Mouse (Mus musculus) intestine, embryonic 16.5 days (tissue): Measurements from ENCODE around the gene Lsr. TPM values are rescaled to one million over a fixed set of nuclear protein-coding genes. Genes with fewer than 3 reads are reported as not detected.

Experiments
- ATAC-seq: fragments of 200-750 bp; cut with Nextera tagmentation; 2 replicates; pipeline ENCODE4 v1.8.0; 2017; ENCODE audit warnings: moderate TSS enrichment, moderate library complexity
- H3K27ac ChIP-seq: fragments of 300-500 bp; sonication (generic); 2 replicates; pipeline ENCODE4 v1.5.1; 2014; ENCODE audit warnings: mild to moderate bottlenecking, low read length
- H3K27me3 ChIP-seq: fragments of 300-500 bp; sonication (generic); replicated peaks from 2 replicates; pipeline ENCODE4 v1.6.1; 2014; ENCODE audit warnings: low read length, control low read depth, mixed read lengths; ENCODE audit not compliant: control insufficient read depth, insufficient read depth
- H3K36me3 ChIP-seq: fragments of 300-500 bp; sonication (generic); 2 replicates; pipeline ENCODE4 v1.6.1; 2014; ENCODE audit warnings: low read length, control low read depth; ENCODE audit not compliant: control insufficient read depth, insufficient read depth
- H3K4me1 ChIP-seq: fragments of 300-500 bp; sonication (generic); 2 replicates; pipeline ENCODE4 v1.6.1; 2014; ENCODE audit warnings: low read length, control low read depth, mixed read lengths; ENCODE audit not compliant: control insufficient read depth, insufficient read depth
- H3K4me2 ChIP-seq: fragments of 300-500 bp; sonication (generic); 2 replicates; pipeline ENCODE4 v1.6.1; 2014; ENCODE audit warnings: low read depth, low read length, control low read depth
- H3K4me3 ChIP-seq: fragments of 300-500 bp; sonication (generic); 2 replicates; pipeline ENCODE4 v1.5.1; 2014; ENCODE audit warnings: mild to moderate bottlenecking, low read length
- H3K9ac ChIP-seq: fragments of 300-500 bp; sonication (generic); 2 replicates; pipeline ENCODE4 v1.6.1; 2014; ENCODE audit warnings: low read depth, low read length
- H3K9me3 ChIP-seq: fragments of 300-500 bp; sonication (generic); 2 replicates; pipeline ENCODE4 v1.6.1; 2016; ENCODE audit warnings: low read length, control low read depth; ENCODE audit not compliant: control insufficient read depth
- WGBS: fragments of 180-500 bp; shearing (Covaris S2); extraction: QIAGEN DNeasy Blood & Tissue Kit; methylation state at CpG from one replicate; pipeline ENCODE4 v1.1.7; 2014; 5-methylcytosine and 5-hydroxymethylcytosine counted together
- polyA plus RNA-seq: library from polyadenylated mRNA; unstranded; fragments of >200 nt; fragmentation: Nextera tagmentation; extraction: Ambion mirVana; gene quantifications from 2 replicates; pipeline ENCODE4 v1.2.1, GENCODE M21; 2015

Gene Lsr
- polyA plus RNA-seq, 1 experiment from 2014 or later, result 164 TPM

- Histone ChIP-seq H3K36me3 (peaks cover 5% of the 10 kb centered on the region; the same call in 1 of the 2 replicates), H3K4me3 (no peak overlapping the region), H3K9me3 (no peaks in the 10 kb centered on the region), H3K4me2 (no peak overlapping the region), H3K4me1 (peaks cover 13% of the 10 kb centered on the region; the same call in 1 of the 2 replicates), H3K27ac (no peak overlapping the region), H3K9ac (no peak overlapping the region), H3K27me3 (peaks cover 5% of the 10 kb centered on the region)
- ATAC-seq, result no peak
- WGBS, result 74% methylated on average over 4 of the region's 4 CpGs
Observed at GRCm38 (mm10) chr7:30969174-30969573, 4.1 kb downstream of the Lsr start.

- WGBS, result 86% methylated on average over 8 of the region's 8 CpGs
- Histone ChIP-seq H3K4me3 (no peak overlapping the region), H3K4me2 (no peak overlapping the region), H3K4me1 (peaks cover 12% of the 10 kb centered on the region; the same call in 1 of the 2 replicates), H3K9me3 (no peaks in the 10 kb centered on the region), H3K36me3 (peaks cover 5% of the 10 kb centered on the region; the same call in 1 of the 2 replicates), H3K27me3 (peaks cover 5% of the 10 kb centered on the region), H3K27ac (no peak overlapping the region), H3K9ac (no peak overlapping the region)
- no peak for ATAC-seq
Observed at GRCm38 (mm10) chr7:30968611-30969010, 4.7 kb downstream of the Lsr start.

DNA sequence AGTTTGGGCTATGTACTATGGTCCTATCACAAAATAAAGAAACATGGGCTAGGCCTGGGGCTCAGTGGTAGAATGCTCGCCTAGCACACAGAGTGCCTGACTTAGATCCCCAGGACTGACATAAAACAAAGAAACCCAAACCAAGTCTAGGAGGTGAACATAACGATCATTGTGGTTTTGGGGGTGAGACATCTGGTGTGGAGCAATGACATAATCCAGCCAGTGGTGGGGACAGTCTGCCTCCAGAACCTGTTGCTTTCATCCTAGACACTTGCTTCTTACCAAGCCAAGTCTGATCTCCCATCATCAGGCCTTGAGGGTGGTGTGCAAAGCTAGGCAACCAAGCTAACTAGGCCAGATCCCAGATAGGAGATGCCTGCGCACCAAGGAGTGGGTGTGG lies 6.6 kb downstream of the Lsr start:
- Histone ChIP-seq H3K4me3 (no peak overlapping the region), H3K27ac (no peak overlapping the region), H3K4me2 (no peak overlapping the region), H3K9ac (peak overlapping the region; percentile 8; the same call in 1 of the 2 replicates), H3K36me3 (peaks cover 8% of the 10 kb centered on the region; the same call in 1 of the 2 replicates), H3K4me1 (peaks cover 3% of the 10 kb centered on the region; the same call in 1 of the 2 replicates), H3K9me3 (no peaks in the 10 kb centered on the region), H3K27me3 (no peaks in the 10 kb centered on the region)
- no peak for ATAC-seq
- WGBS, result 80% methylated on average over 3 of the region's 3 CpGs

DNA sequence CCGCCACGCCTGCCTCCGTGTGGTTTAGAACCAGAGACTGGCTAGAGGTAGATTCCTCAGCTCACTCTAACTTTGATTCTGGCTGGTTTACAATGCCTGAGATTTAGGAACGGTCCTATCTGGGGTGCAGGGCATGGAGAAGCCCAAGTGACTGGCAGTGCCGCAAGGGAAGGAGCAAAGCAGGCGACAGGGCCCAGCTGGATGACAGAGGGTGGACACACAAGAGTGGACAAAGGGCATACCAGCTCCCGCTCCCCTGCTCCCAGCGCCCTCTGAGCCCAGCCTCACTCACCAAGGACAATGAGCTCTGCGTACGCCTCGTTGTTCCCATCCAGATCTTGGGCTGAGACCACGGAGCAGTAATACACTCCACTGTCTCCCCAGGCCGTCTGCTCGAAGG lies 7.6 kb downstream of the Lsr start:
- WGBS, result 84% methylated on average over 14 of the region's 14 CpGs
- no peak overlapping the region for H3K4me3 ChIP-seq
- H3K9ac ChIP-seq, result no peak overlapping the region
- ATAC-seq, result no peak
- H3K4me1 ChIP-seq, result no peaks in the 10 kb centered on the region
- H3K9me3 ChIP-seq, result no peaks in the 10 kb centered on the region
- no peak overlapping the region for H3K4me2 ChIP-seq
- no peak overlapping the region for H3K27ac ChIP-seq
- no peaks in the 10 kb centered on the region for H3K27me3 ChIP-seq
- H3K36me3 ChIP-seq, result peaks cover 7% of the 10 kb centered on the region; the same call in 1 of the 2 replicates

DNA sequence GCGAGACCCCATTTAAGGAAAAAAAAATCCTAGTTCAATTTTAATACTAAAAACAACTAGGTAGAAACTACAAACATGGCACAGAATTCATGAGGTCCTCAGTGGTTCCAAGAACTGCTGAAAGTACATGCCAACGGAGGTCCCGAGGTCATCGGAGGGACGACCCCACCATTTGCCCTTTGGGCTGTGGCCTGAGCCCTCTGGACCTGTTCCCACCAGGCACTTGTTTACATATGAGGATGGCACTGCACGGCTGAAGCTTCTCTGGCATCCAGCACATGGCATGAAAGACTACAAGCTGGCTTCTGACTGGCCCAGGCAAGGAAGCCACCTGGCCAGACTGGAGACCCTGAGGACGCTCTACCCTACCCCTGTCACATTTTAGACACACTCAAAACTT lies 8.9 kb downstream of the Lsr start:
- Histone ChIP-seq H3K9ac (no peak overlapping the region), H3K4me3 (no peak overlapping the region), H3K4me1 (no peaks in the 10 kb centered on the region), H3K9me3 (no peaks in the 10 kb centered on the region), H3K27me3 (no peaks in the 10 kb centered on the region), H3K27ac (no peak overlapping the region), H3K36me3 (0 out of 2 replicates have a peak, but pooled peaks cover 6% of the 10 kb centered on the region), H3K4me2 (no peak overlapping the region)
- ATAC-seq, result no peak
- 81% methylated on average over 7 of the region's 7 CpGs for WGBS

- 89% methylated on average over 5 of the region's 5 CpGs for WGBS
- H3K4me1 ChIP-seq, result peaks cover 8% of the 10 kb centered on the region
- H3K4me3 ChIP-seq, result no peak overlapping the region
- no peaks in the 10 kb centered on the region for H3K9me3 ChIP-seq
- no peak overlapping the region for H3K27ac ChIP-seq
- no peak for ATAC-seq
- H3K9ac ChIP-seq, result no peak overlapping the region
- H3K27me3 ChIP-seq, result no peaks in the 10 kb centered on the region
- H3K36me3 ChIP-seq, result peaks cover 12% of the 10 kb centered on the region; the same call in 1 of the 2 replicates
- no peak overlapping the region for H3K4me2 ChIP-seq
Observed at GRCm38 (mm10) chr7:30962862-30963261, 10.4 kb downstream of the Lsr start.

DNA sequence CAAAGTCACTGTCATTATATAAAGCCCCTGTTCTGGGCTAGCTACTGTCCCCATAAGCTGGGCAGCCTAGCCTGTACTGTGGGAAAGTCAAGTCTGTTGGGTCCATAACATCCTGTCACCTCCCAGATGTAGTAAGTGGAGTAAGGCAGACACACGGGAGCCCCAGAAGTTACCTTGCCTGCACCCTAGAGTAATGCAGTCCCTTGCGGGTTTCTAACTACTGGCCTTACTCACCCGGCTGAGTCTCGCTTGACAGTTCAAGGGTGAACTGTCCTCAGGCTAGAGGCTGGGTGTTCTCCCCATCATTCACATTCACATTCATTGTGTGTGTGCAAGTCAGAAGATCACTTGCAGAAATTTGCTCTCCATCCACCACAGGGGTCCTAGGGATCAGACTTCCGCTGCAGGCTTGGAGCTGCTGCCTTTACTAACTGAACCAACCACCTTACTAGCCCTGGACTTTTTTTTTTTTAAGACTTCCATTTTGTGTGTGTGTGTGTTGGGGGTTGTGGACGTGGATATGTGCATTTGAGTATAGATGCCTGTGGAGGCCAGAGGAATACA lies 13.4 kb downstream of the Lsr start:
- no peaks in the 10 kb centered on the region for H3K27me3 ChIP-seq
- H3K27ac ChIP-seq, result no peak overlapping the region
- no peak for ATAC-seq
- H3K9ac ChIP-seq, result no peak overlapping the region
- peaks cover 17% of the 10 kb centered on the region for H3K4me1 ChIP-seq
- 86% methylated on average over 6 of the region's 6 CpGs for WGBS
- peaks cover 12% of the 10 kb centered on the region; the same call in 1 of the 2 replicates for H3K36me3 ChIP-seq
- H3K4me2 ChIP-seq, result no peak overlapping the region
- no peak overlapping the region for H3K4me3 ChIP-seq
- H3K9me3 ChIP-seq, result no peaks in the 10 kb centered on the region

- Histone ChIP-seq H3K4me2 (no peak overlapping the region), H3K27me3 (no peaks in the 10 kb centered on the region), H3K9ac (0 out of 2 replicates have a peak overlapping the region, but pooled peaks have one; percentile 99), H3K36me3 (peaks cover 16% of the 10 kb centered on the region; the same call in 1 of the 2 replicates), H3K4me1 (peaks cover 17% of the 10 kb centered on the region), H3K27ac (no peak overlapping the region), H3K9me3 (no peaks in the 10 kb centered on the region), H3K4me3 (no peak overlapping the region)
- ATAC-seq, result no peak
- WGBS, result 96% methylated on average over 9 of the region's 9 CpGs
Observed at GRCm38 (mm10) chr7:30958866-30959487, 14.3 kb downstream of the Lsr start.

DNA sequence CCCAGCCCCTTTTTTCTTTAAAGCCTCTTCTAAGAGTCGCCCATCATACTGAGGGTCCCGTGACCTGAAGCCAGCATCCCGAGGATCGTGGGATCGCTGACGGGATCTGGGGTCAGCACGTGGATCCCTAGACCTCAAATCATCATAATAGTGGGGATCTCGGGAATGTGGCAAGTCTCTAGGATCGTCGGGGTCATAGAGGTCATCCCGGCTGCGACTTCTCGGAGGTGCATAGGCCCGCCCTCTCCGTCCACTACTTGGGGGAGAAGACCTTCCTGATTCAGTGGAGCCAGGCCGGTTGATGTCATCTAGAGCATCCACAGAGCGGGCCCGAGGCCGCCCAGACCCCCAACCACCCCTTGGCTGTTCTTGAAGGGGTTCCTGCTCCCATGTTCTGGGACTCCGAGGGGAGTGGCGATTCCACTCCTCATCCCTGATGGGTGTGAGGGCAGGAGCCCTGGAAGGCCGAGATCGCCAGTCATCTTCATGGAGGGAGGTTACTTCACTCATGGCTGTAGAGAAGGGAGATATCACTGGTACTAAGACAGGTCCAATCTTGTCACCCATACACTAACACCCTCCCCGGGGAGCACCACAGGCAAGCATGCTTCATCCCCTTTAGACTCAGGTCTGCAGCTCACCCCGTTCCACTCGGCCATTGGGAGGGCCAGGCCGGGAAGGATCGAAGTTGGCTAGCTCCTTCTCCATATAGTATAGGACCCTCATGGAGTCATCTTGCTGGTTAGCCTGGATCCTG lies 15.0 kb downstream of the Lsr start:
- Histone ChIP-seq H3K36me3 (peaks cover 23% of the 10 kb centered on the region; the same call in 1 of the 2 replicates), H3K4me3 (peak overlapping the region; percentile 93), H3K4me1 (peaks cover 17% of the 10 kb centered on the region), H3K9me3 (no peaks in the 10 kb centered on the region), H3K27ac (peak overlapping the region; percentile 98), H3K4me2 (peak overlapping the region; percentile 64), H3K9ac (peak overlapping the region; percentile 99), H3K27me3 (no peaks in the 10 kb centered on the region)
- ATAC-seq, result no peak
- 68% methylated on average over 28 of the region's 28 CpGs for WGBS
